Mouse (Mus musculus): Measurements from ENCODE around the gene Tmem86a. TPM values are rescaled to one million over a fixed set of nuclear protein-coding genes. Genes with fewer than 3 reads are reported as not detected.

The Tmem86a gene
- total and polyA plus RNA-seq, 3 experiments, result 0.30 to 2.0 (median 0.82) TPM

- dilution Hi-C loops (cut with MboI; ENCODE audit: extremely low pct_ligation_motif_present, extremely low pct_unique_long_range_greater_than_20kb, low sequenced_read_pairs), result no loop called here
- in situ Hi-C loops (cut with MboI; ENCODE audit: low pct_ligation_motif_present, low pct_unique_long_range_greater_than_20kb, low sequenced_read_pairs), result no loop called here
- peak; percentile 93 for TF ChIP-seq IRF4 (IDR thresholded peaks at IDR 0.05; ENCODE audit: low read depth, low read length)
- TF ChIP-seq PAX5 (IDR thresholded peaks at IDR 0.05; ENCODE audit: low read length), result no peak
- no peak for TF ChIP-seq KAT2A (IDR thresholded peaks at IDR 0.05; ENCODE audit: insufficient replicate concordance, low read length)
- peak; percentile 46; the same call in 1 of the 2 replicates for TF ChIP-seq TBP (conservative IDR thresholded peaks at IDR 0.05; ENCODE audit: low read depth, low read length)
- TF ChIP-seq NELFE (IDR thresholded peaks at IDR 0.05; ENCODE audit: low read depth, low read length), result 0 out of 2 replicates have a peak, but pooled peaks have one; percentile 14
- peak; percentile 27; the same call in 1 of the 2 replicates for TF ChIP-seq MXI1 (IDR thresholded peaks at IDR 0.05; ENCODE audit: low read depth, low read length)
- no peak for TF ChIP-seq ELF1 (IDR thresholded peaks at IDR 0.05; ENCODE audit: low read depth, low read length)
- no peak for TF ChIP-seq CTCF (conservative IDR thresholded peaks at IDR 0.05 in 1 of 2, IDR thresholded peaks at IDR 0.05 in 1 of 2; ENCODE audit: low read depth in 2 of 2, low read length in 2 of 2)
- no peak for TF ChIP-seq SMC3 (IDR thresholded peaks at IDR 0.05; ENCODE audit: low read depth, low read length)
- TF ChIP-seq CHD2 (IDR thresholded peaks at IDR 0.05; ENCODE audit: low read length), result no peak
- TF ChIP-seq ETS1 (conservative IDR thresholded peaks at IDR 0.05; ENCODE audit: low read depth, low read length), result peak; percentile 76; the same call in 1 of the 2 replicates
- peak; percentile 94 for TF ChIP-seq JUN (IDR thresholded peaks at IDR 0.05; ENCODE audit: insufficient read depth, low read depth, low read length)
- TF ChIP-seq UBTF (IDR thresholded peaks at IDR 0.05; ENCODE audit: low read depth, low read length), result no peak
- TF ChIP-seq ZNF384 (IDR thresholded peaks at IDR 0.05; ENCODE audit: low read depth, low read length), result no peak
- TF ChIP-seq JUND (conservative IDR thresholded peaks at IDR 0.05; ENCODE audit: low read depth, low read length), result peak; percentile 93
- no peak for TF ChIP-seq RAD21 (IDR thresholded peaks at IDR 0.05; ENCODE audit: low read depth, low read length)
- peak; percentile 72 for TF ChIP-seq SIN3A (IDR thresholded peaks at IDR 0.05; ENCODE audit: low read length)
- TF ChIP-seq MEF2A (IDR thresholded peaks at IDR 0.05; ENCODE audit: borderline replicate concordance, low read depth, low read length), result peak; percentile 47; the same call in 1 of the 2 replicates
- TF ChIP-seq NRF1 (IDR thresholded peaks at IDR 0.05; ENCODE audit: low read depth, low read length), result no peak
- peak; percentile 43; the same call in 1 of the 2 replicates for TF ChIP-seq MAZ (IDR thresholded peaks at IDR 0.05; ENCODE audit: low read depth, low read length)
- peak; percentile 80 for TF ChIP-seq RCOR1 (conservative IDR thresholded peaks at IDR 0.05; ENCODE audit: low read depth, low read length)
- no peak for TF ChIP-seq USF2 (conservative IDR thresholded peaks at IDR 0.05; ENCODE audit: low read depth, low read length)
- peak; percentile 61 for TF ChIP-seq BHLHE40 (IDR thresholded peaks at IDR 0.05; ENCODE audit: low read depth, low read length)
- peak; percentile 44; the same call in 1 of the 2 replicates for TF ChIP-seq POLR2A (IDR thresholded peaks at IDR 0.05; ENCODE audit: low read depth, low read length)
- TF ChIP-seq MYC (IDR thresholded peaks at IDR 0.05; ENCODE audit: low read depth, low read length), result 0 out of 2 replicates have a peak, but pooled peaks have one; percentile 15
- peak; percentile 92 for TF ChIP-seq EP300 (IDR thresholded peaks at IDR 0.05; ENCODE audit: low read length)
- no peak for TF ChIP-seq MAFK (IDR thresholded peaks at IDR 0.05; ENCODE audit: insufficient replicate concordance, low read length)
- TF ChIP-seq GABPA (IDR thresholded peaks at IDR 0.05; ENCODE audit: insufficient replicate concordance, low read depth, low read length), result no peak
- no peaks in the 10 kb centered on the region for H3K36me3 ChIP-seq (replicated peaks in 1 of 2; ENCODE audit: control insufficient read depth in 1 of 2, insufficient read depth in 1 of 2, low read length in 1 of 2)
- no peaks in the 10 kb centered on the region for H3K27me3 ChIP-seq (replicated peaks)
- peak; percentile 68 for DNase-seq (ENCODE audit: extremely low read depth)
- H3K4me1 ChIP-seq (ENCODE audit: control insufficient read depth in 1 of 2, insufficient read depth in 2 of 2), result peaks cover 4 to 46% of the 10 kb centered on the region in 2 experiments
- H3K9me3 ChIP-seq (replicated peaks; ENCODE audit: low read length), result no peaks in the 10 kb centered on the region
- peak overlapping the region in 2 of 3 experiments; percentile 36 to 58 for H3K4me3 ChIP-seq (replicated peaks in 1 of 3; ENCODE audit: low read depth in 2 of 3, low read length in 2 of 3, poor library complexity in 1 of 3)
- peak overlapping the region; percentile 45 for H3K9ac ChIP-seq (ENCODE audit: insufficient read depth, low read depth)
- H3K79me2 ChIP-seq (replicated peaks; ENCODE audit: control insufficient read depth, extremely low read depth, insufficient read depth, poor library complexity, severe bottlenecking), result no peaks in the 10 kb centered on the region
- peak overlapping the region; percentile 66 for H3K27ac ChIP-seq (ENCODE audit: insufficient read depth, low read depth)
- peak overlapping the region; percentile 71 for H3K4me2 ChIP-seq (ENCODE audit: insufficient read depth, low read depth, poor library complexity, severe bottlenecking)
These were observed 35.6 kb upstream of the Tmem86a start for GRCm38 (mm10) chr7:47014564-47015389.

Measured in CH12.LX (cell line).